Mouse (Mus musculus) CD4-positive, CD25-positive, alpha-beta regulatory T cell, adult 4 months (primary cell): ENCODE data around the gene Znhit1. TPM values are rescaled to one million over a fixed set of nuclear protein-coding genes. Genes with fewer than 3 reads are reported as not detected.

Experiments
- ATAC-seq: one replicate; pipeline ENCODE4 v1.8.0; 2017
- polyA plus RNA-seq, 2 experiments: library from polyadenylated mRNA; unstranded; fragments of 100-300 nt; shearing (Covaris generic); gene quantifications; one replicate each; pipeline ENCODE4 v1.2.1; 2017

Znhit1 gene
- polyA plus RNA-seq, result 10 to 100 TPM; 50.3 to 67.0 TPM

DNA sequence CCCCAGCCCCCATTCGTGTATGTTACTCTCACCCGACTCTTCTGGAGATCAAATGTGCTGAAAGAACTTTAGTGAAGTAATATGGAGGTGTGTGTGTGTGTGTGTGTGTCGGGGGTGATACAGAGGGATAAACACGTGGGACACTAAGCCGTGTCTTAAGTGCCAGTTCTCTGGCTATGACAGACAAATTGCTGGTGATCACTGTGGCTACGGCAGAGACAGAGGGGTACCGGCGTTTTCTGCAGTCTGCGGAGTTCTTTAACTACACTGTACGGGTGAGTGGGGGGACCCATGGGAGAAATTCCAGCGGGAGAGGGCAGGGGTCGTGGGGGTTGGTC, at the start of gene Znhit1:
Gene Znhit1 (minus strand): TSS at position 88 of the 338 bp plus-strand sequence.
- no peak for ATAC-seq

DNA sequence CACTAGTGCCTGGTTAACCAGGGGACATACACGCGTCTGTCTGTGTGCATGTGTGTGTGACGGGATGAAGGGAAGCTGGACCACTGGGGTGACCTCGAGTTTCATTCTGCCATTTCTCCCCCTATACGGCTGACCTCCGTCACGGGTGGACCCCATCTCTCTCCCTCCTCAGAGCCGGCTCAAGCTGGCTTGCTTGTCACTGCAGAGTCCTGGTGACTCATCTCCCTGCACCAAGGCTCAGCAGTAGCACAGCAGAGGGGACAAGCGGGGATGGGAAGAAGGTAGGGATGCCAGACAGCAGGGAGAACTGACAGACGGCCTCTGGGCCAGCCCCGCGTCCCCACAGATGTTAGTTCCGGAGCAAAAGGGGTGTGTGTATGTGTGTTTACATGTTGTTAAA, 48.4 kb upstream of the Znhit1 start:
- ATAC-seq, result no peak

DNA sequence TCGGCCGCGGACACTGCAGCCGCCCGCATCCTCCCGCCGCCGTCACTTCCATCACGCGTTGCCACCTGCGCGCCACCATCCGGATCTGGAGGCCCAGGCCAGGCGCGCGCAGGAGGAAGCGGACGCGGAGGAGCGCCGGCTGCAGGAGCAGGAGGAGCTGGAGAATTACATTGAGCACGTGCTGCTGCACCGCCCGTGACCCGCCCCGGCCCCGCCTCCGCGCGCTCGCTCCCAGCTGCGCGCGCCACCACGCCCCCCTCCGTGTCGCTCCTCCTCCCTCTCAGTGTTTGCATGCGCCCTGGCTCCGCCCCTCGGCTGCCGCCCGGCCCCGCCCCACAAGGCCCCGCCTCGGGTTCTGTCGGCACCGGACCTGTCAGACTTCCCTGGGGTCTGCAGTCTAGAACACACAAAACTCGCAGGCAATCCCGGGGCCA, 44.8 kb upstream of the Znhit1 start:
- peak; percentile 76 for ATAC-seq

DNA sequence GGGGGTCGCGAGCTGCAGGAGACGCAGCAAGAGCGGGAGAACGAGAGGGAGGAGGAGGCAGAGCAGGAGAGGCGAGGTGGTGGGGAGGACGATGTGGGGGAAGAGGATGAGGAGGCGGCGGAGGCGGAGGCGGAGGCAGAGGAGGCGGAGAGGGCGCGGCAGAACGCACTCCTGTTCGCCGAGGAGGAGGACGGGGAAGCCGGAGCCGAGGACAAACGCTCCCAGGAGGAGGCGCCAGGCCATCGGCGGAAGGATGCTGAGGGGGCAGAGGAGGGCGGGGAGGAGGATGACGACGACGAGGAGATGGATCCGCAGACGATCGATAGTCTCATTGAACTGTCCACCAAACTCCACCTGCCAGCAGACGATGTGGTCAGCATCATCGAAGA, 44.2 kb upstream of the Znhit1 start:
- ATAC-seq, result no peak

DNA sequence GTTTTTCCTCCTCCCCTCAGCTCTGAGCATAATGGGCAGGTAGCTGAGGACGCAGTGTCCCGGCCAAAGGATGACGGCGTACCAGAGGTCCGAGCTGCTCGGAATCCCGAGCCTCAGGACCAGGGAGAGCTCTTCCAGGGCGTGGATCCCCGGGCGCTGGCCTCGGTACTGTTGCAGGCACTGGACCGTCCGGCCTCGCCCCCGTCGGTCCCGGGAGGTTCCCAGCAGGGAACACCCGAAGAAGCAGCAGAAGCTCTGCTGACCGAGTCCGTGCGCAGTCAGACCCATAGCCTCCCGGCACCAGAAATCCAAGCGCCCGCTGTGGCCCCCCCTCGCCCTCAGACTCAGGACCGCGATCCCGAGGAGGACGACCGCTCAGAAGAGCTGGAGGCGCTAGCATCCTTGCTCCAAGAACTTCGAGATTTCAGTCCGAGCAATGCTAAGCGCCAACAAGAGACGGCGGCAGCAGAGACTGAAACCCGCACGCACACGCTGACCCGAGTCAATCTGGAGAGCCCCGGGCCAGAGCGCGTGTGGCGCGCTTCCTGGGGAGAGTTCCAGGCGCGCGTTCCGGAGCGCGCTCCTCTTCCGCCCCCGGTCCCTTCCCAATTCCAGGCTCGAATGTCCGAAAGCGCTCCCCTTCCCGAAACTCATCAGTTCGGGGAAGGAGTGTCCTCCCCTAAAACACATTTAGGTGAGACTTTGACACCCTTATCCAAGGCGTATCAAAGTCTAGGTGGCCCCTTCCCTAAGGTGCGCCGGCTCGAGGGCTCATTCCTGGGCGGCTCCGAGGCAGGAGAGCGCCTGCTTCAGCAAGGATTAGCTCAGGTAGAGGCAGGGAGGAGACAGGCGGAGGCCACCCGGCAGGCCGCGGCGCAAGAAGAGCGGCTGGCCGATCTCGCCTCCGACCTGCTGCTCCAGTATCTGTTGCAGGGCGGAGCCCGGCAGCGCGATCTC, 43.5 kb upstream of the Znhit1 start:
- ATAC-seq, result no peak

DNA sequence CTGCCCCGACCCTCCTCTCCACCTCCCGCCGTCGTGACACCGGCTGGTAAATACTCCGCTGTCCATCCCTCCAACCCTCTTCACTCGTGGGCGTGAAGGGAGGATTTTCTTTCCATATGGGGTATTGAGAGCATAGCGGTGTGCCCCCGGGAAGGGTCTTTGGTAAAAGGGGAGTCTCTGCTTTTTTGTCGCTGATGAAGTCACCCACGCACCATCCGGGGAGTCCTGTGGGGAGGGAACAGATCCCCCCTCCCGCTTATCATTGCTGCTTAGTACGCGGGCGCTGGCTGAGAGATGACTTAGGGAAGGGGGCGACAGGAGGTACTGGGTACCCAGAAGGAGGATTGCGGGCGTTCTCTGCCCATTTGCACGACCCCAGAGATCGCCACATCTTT, 42.6 kb upstream of the Znhit1 start:
- ATAC-seq, result peak; percentile 2

DNA sequence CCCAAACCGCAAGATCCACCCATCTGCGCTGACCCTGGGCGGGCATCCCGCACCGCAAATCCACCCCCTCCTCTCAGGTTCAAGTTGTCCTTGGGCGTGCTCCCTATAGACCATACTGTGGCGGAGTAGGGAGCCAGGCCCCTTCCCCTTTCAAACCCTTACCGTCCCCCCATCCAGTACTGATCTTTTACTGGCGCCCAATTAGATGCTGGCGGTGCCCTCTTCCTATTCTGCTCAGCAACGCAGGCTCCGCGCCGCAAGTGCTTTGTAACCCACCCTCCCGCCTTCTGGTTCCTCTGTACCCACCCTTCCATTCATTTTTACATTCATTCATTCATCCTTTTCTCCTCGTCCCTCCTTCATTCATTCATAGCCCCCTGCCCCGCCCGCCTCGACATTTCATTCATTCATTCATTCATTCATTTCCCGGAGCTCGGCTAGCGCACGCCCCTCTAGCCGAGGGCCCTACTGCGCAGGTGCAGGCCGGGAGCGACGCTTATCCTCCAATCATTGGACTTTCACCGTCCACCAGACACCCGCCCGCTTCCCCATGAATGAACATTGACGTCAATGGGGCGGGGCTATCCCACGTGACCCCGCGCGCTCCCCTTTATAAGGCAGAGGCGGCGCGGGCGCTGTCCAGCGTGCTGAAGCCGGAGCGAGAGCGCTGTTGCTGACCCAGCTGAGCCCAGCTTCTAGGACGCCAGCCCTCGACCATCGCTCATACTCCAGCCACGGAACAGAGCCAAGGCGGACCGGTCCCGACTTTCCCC, 42.0 kb upstream of the Znhit1 start:
- peak; percentile 69 for ATAC-seq

DNA sequence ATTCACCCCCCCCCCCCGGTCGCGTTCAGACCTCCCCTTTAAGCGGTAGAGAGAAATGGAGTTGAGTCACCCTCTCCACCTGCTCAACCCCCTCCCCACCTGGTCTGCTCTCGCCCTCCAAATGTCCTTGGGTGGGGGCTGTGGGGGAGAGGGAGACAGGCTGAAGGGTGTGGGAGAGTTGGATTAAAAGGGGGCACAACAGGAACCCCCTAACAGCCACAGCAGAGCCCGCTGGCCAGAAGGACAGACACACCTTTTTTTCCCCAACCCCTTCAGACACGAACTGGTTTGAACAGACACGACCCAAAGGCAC, 41.4 kb upstream of the Znhit1 start:
- no peak for ATAC-seq

DNA sequence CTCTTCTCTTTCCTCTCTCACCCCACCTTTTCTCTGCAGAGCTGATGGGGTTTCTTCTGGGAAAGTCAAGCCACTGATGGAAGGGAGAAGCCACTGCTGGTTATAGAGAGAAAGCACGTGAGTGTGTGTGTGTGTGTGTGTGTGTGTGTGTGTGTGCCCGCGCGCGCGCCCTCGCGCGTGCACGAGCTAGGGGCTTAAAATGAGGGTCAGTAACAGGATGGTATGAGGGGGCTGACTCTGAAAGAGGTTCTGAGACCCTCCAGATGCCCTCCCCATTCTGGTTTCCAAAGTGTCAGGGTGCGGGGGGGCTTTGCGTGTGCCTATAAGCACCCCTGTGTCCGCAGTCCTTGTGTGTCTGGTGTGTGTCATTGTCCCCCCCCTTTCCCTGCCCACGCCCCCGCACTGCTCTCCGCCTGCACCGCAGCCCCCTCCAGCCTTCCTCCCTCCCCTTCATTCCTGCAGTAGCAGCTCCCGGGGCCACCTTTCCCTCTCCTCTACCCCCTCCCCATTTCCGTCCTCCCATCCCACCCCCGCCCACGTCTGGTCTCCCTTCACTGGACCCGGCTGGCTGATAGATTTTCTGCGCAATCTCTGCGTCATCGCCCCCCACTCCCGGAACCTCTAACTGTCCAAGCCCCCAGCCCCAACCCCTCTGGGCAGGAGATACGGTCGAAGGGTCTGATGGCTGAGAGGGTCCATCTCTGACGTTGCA, 40.9 kb upstream of the Znhit1 start:
- no peak for ATAC-seq

DNA sequence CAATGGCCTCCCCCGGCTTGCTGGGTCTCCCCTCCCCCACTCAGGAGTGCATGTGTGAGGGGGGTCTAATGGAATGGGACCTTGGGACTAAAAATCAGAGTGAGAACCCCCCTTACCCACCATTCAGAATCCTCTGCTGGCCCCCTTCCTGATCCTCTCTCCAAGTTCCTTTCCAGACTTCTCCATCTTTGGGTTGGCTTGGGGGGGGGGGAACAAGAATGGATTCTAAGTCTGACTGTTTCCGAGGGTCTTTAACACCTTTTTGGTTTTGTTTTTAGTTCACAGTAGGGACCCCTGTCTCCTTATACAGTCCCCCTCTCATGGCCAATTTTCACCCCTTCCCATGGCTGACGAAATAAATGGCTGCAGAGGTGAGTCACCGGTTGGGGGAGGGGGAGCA, 38.3 kb upstream of the Znhit1 start, which contains the start of gene Vgf:
Gene Vgf (plus strand): TSS at position 301 of the 400 bp plus-strand sequence.
- ATAC-seq, result no peak

DNA sequence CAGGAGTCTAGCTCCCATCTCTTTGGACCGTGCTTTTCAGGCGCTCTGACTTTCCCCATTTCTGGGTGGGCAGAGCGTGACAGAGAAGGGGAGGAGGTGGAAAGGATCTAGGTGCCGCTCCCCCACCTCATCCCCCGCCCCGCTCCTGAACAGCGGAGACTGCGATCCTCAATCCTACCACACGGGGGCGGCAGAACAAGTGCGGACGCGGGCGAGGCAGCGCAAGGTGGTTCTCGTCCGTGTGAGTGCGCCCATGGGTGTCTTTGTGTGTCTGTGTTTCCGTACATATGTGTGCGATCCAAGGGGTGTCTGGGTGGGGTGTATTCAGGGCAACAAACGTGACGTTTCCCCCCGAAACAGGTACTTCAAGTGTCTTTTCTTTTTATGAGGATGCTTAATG, 37.3 kb upstream of the Znhit1 start:
- ATAC-seq, result peak; percentile 72

DNA sequence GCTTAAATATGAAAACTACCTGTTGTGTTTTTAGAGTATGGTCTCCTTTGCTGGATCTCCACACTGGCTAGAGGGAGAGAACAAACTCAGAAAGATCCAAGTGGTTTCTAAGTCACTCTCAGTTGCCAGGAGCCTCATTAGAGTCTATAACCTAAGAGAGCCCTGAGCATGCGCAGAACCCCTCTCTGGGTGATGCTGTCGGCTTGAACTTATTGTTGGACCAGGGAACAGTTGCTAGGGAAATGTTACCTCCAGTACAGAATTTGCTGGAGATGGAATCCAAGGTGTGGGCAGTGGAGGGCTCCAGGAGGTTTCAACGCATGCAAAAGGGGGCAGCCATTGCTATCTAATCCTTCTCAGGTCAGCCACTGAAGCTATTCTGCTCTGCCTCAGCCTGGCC, 36.5 kb upstream of the Znhit1 start:
- ATAC-seq, result no peak

DNA sequence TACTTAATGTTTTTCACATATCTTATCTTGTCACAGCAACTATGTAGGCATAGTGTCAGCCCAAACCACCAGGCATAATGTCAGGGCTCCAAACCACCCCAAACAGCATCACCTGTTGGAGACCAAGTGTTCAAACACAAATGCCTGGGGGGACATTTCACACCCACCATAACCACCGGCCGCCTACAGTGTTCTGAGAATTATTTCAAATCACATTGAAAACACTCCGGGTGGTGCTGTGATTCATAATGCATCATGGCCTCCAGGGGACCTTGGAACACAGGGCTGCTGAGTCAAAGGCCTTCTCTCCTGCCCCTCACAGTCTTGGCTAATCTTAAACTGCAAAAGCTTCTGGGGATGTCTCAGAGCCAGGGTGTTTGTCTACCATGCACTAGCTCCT, 28.1 kb upstream of the Znhit1 start:
- ATAC-seq, result no peak

DNA sequence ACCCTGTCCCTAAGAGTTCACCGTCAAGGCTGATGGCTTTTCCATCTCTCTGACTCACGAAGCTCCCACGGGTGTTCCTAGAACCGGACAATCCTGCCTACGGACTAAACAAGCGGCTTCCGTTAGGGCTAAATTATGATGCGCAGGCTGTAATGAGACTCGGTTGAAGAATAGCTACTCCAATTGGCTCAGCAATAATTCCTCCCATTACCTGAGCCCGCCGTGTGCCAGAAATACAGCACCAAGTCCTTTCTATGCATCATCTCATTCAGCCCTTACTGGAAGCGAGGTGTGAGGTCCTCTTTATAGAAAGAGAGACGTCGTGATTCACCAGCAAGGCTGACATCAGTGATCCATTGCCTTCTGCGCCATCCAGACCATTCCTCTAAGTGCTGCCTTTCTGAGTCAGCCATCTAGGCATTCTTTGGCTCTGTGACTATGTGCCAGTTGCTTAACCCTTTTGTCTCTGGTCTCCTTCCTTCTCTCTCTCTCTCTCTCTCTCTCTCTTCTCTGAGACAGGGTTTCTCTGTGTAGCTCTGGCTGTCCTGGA, 24.7 kb upstream of the Znhit1 start:
- ATAC-seq, result no peak

DNA sequence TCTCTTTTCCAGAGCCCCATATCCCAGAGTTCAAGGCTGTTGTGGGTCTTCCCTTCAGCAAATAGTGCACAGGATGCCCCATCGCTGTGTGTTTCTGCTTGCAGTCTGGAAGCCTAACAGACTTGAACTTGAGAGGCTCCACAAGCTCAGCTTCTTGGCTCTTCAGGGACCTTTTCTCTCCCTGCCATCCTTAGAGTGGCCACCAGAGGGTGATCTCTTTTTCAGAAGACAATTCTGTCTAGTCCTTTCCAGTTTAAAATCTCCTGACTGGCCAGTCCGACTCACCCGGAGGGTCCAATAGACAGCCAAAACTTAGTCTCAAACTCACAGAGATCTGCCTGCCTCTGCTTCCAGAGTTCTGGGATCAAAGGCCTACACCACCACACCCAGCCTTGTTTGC, 22.2 kb upstream of the Znhit1 start:
- ATAC-seq, result peak; percentile 37

DNA sequence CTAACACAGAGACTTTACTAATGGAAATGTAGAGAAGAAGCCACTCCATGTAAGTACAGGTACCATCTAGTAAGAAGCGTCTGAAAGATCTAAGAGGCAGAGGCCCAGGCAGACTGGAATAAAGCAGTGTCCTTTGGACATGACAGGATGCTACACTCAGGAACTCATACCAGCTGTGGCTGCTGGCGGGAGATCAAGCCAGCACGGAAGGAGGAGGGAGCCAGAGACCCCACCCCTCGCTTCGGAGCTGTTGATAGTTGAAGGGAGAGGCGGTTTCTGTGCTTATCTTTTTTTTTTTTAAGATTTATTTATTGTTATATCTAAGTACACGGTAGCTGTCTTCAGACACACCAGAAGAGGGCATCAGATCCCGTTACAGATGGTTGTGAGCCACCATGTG, 19.5 kb upstream of the Znhit1 start:
- no peak for ATAC-seq

DNA sequence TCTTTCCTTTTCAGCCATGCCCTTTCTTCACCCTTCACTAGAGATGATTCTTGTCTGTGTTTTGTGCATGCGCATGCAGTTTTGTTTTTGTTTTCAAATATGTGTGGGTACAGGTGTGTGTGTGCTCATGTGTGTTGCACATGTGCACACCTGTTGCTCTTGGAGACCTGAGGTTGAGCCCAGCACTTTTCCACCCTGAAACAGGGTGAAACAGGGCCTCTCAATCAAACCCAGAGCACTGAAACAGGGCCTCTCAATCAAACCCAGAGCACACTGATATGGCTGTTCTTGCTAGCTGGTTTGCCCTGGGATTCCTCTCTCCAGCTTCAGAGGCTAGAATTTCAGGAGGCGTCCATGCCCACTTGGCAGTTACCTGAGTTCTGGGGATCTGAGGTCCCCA, 12.8 kb upstream of the Znhit1 start:
- no peak for ATAC-seq

DNA sequence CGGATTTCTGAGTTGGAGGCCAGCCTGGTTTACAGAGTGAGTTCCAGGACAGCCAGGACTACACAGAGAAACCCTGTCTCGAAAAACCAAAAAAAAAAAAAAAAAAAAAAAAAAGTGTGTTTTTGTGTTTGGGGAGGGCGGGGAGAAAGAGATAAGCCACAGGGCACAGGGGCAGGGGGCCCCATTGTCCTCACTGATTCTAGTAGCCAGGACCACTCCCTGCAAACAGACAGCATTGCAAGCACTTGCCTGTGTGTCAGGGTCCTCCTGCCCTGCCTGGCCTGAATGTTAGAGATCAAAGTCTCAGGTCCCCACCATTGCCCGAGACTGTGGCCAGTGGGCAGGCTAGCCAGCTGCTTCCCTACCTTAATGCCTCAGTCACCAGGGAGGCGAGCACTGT, 11.6 kb upstream of the Znhit1 start:
- no peak for ATAC-seq

DNA sequence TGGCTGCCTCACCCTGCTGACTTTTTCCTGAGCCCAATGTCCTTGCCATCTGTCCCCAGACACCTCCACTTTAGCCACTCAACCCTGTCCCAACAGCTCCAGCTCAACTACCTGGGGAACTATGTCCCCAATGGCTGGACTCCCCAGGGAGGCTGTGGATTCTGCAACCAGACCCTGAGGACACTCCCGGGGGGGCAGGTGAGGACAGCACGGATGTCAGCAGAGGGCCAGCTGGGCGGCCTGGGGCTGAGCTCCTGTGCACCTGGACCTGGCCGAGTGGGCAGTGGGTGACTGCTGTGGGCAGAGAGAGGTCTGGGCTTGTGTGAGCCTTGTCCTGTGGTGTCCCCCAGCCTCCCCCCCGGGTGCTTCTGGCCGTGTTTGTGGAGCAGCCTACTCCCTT, 2.0 kb upstream of the Znhit1 start:
- no peak for ATAC-seq

DNA sequence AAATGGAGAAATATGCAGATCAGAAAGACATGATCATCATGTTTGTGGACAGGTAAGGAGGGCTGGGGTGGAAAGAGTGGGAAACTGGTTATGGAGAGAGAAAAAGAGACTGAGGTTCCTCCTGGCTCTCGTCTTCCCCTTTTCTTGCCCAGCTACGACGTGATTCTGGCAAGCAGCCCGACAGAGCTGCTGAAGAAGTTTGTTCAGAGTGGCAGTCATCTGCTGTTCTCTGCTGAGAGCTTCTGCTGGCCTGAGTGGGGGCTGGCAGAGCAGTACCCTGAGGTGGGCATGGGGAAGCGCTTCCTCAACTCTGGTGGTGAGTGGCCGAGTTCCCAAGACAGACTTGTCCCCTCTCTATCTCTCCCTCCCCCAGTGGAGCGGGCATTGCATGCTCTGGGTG, 599 bp upstream of the Znhit1 start:
- ATAC-seq, result no peak

DNA sequence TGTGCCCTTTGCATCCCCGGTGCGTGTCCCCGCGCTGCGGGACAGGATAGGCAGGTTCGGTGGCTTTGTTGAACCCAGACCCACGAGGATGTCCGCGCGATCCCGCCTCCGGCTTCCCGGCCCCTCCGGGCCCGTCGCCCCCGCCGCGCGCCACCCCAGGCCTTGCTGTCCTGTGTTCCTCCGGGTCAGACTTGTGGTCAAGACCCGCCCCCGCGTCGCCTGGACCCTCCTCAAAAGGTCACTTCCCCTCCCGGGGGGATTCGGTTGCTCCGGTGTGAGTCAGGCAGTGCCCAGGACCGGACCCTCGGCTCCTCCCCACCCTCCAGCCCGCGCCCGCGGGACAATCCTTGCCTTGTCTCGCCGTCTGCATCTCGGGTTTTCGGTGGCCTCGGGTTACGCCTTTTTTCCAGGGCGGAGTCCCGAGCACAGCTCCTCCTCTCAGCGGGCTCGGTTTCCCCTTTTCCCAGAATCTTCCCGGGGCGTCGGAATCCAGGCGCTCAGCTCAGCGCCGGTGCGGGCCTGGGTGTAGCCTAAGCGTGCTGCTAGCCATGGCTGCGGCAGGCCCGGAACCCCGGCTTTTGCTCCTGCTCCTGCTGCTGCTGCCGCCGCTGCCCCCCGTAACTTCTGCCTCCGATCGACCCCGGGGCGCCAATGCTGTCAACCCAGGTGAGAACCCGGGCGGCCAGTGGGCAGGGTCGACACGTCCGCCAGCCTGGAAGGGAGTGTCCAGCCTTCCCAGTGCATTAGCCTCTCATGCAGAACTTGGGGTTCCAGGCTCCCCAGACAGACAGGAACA, 485 bp downstream of the Znhit1 start:
- peak; percentile 25 for ATAC-seq

DNA sequence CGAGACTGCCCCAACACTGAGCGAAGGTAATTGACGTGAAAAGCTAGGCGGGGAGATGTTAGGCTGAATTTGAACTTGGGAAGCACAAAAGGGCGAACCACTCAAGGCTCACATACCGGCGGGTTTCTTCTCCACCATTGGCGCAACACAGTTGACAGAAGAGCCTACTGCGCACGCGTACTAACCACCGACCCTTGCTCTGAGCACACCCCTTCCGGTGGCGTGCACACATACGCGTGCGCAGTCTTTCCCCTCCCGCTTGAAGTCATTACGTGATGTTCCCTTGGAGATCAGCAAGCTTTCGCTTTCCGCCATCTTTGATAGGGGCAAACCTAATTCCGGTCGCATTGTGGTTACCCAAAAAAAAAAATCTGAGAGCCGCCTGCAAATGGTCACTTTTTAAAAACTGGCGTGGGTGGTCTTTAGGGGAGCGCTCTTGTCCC, 1.1 kb downstream of the Znhit1 start, which contains the start of gene Plod3:
Gene Plod3 (plus strand): TSS at position 325 of the 443 bp plus-strand sequence.
- ATAC-seq, result peak; percentile 98
